Mouse (Mus musculus) hindbrain, embryonic 16.5 days (tissue): Measurements from ENCODE around the gene 1110012L19Rik. TPM values are rescaled to one million over a fixed set of nuclear protein-coding genes. Genes with fewer than 3 reads are reported as not detected.
"Not testable (repeated sequence)": the region's sequence is repeated elsewhere in the genome, so short reads cannot be mapped to it uniquely, and the experiment has no call there.

Source experiments
- ATAC-seq: fragments of 200-750 bp; cut with Nextera tagmentation; 2 replicates; pipeline ENCODE4 v1.8.0; 2017; ENCODE audit warnings: moderate TSS enrichment, moderate library complexity
- H3K27ac ChIP-seq: fragments of 300-500 bp; sonication (generic); 2 replicates; pipeline ENCODE4 v1.5.1; 2014; ENCODE audit warnings: low read depth, mild to moderate bottlenecking, control low read depth, low read length, moderate library complexity
- H3K27me3 ChIP-seq: fragments of 300-500 bp; sonication (generic); replicated peaks from 2 replicates; pipeline ENCODE4 v1.6.1; 2014; ENCODE audit warnings: low read length; ENCODE audit not compliant: control insufficient read depth, insufficient read depth
- H3K36me3 ChIP-seq: fragments of 300-500 bp; sonication (generic); 2 replicates; pipeline ENCODE4 v1.6.1; 2014; ENCODE audit warnings: mild to moderate bottlenecking, low read length, moderate library complexity, mixed read lengths; ENCODE audit not compliant: control insufficient read depth, insufficient read depth
- H3K4me1 ChIP-seq: fragments of 300-500 bp; sonication (generic); 2 replicates; pipeline ENCODE4 v1.6.1; 2014; ENCODE audit warnings: low read depth, low read length; ENCODE audit not compliant: control insufficient read depth, insufficient read depth
- H3K4me2 ChIP-seq: fragments of 300-500 bp; sonication (generic); 2 replicates; pipeline ENCODE4 v1.6.1; 2014; ENCODE audit warnings: mild to moderate bottlenecking, low read length, control low read depth, moderate library complexity
- H3K4me3 ChIP-seq: fragments of 300-500 bp; sonication (generic); 2 replicates; pipeline ENCODE4 v1.5.1; 2014; ENCODE audit warnings: mild to moderate bottlenecking, low read length, control low read depth, moderate library complexity
- H3K9ac ChIP-seq: fragments of 300-500 bp; sonication (generic); 2 replicates; pipeline ENCODE4 v1.6.1; 2014; ENCODE audit warnings: low read depth, mild to moderate bottlenecking, control low read depth, low read length, moderate library complexity
- H3K9me3 ChIP-seq: fragments of 300-500 bp; sonication (generic); 2 replicates; pipeline ENCODE4 v1.6.1; 2014; ENCODE audit warnings: mild to moderate bottlenecking, low read length, moderate library complexity; ENCODE audit not compliant: control insufficient read depth
- WGBS: fragments of 180-500 bp; shearing (Covaris S2); extraction: QIAGEN DNeasy Blood & Tissue Kit; methylation state at CpG from one replicate; pipeline ENCODE4 v1.1.7; 2014; 5-methylcytosine and 5-hydroxymethylcytosine counted together
- polyA plus RNA-seq: library from polyadenylated mRNA; unstranded; fragments of >200 nt; fragmentation: Nextera tagmentation; extraction: Ambion mirVana; gene quantifications from 2 replicates; pipeline ENCODE4 v1.2.1, GENCODE M21; 2015

Gene 1110012L19Rik
- 38.6 and 45.1 TPM in 2 replicates for polyA plus RNA-seq

DNA sequence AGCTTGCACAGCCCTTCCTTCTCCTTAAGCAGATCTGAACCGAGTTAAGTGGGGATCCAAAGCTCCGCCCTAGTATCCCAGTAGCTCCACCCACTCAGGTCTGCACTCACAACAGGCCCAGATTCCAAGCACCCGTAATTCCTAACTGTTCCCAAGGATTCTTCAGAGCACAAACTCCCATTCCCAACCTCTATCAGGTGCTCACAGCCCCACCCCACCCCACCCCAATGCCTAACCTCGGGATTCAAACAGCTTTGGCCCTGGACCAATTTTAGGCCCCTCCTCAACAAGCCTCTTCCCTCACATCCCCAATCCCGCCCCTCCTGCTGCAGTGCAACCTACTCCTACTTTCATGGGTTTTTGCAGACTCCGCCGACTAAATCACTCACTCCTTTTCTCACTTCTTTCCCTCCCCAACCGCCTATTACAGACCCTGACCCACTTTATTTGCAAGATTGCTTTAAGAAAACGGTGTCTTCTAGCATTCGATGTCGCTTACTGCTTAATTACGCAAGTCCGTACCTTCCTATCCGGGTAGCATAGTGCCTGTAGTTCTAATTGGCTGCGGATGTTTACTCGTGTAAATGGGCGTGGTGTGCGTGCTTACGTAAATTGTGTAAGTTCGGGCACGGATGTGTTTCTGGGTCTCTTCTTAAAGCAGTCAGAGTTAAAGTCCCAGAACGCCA, at the start of gene 1110012L19Rik:
1110012L19Rik (plus strand) TSS at position 602 of the 686 bp plus-strand sequence.
- H3K4me3 ChIP-seq: peak within 1 kb of the TSS; percentile 51
- no peaks in the 10 kb centered on the region for H3K27me3 ChIP-seq
- H3K36me3 ChIP-seq: no peaks in the 10 kb centered on the region
- H3K4me2 ChIP-seq: peak within 1 kb of the TSS; percentile 59
- peaks cover 5% of the 10 kb centered on the region for H3K4me1 ChIP-seq
- H3K27ac ChIP-seq: peak within 1 kb of the TSS; percentile 79
- H3K9me3 ChIP-seq: no peaks in the 10 kb centered on the region
- ATAC-seq: peak; percentile 96
- peak within 1 kb of the TSS; percentile 65 for H3K9ac ChIP-seq
- WGBS: 18% methylated on average over 22 of the region's 22 CpGs

DNA sequence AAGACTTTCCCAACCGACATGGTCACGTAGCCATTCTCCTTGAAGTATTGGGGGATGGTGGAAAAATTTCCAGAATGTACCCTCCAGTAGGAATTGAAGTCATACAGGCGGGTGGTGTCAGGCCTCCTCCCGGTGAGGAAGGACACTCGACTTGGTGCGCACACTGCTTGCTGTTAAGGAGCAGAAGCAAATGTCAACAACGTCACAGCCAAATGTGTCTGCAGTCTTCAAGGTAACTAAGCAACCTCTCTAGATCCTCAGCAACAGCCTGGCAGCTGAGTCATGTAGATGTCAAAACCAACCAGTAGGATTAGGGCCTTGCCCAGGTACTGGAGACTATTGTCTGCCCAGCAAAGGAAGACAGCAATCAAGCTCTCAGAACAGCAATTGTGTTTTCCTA, 22.7 kb upstream of the 1110012L19Rik start:
- WGBS: 84% methylated on average over 7 of the region's 7 CpGs
- H3K4me2 ChIP-seq: peak overlapping the region; percentile 60
- H3K27me3 ChIP-seq: no peaks in the 10 kb centered on the region
- no peaks in the 10 kb centered on the region for H3K9me3 ChIP-seq
- no peak overlapping the region; the same call in 1 of the 2 replicates for H3K9ac ChIP-seq
- peak overlapping the region; percentile 58 for H3K4me3 ChIP-seq
- no peak for ATAC-seq
- peaks cover 5% of the 10 kb centered on the region; the same call in 1 of the 2 replicates for H3K36me3 ChIP-seq
- H3K27ac ChIP-seq: no peak overlapping the region
- no peaks in the 10 kb centered on the region; the same call in 1 of the 2 replicates for H3K4me1 ChIP-seq

GRCm38 (mm10) chrX:70363446-70363845, 22.2 kb upstream of the 1110012L19Rik start:
- WGBS: 77% methylated on average over 5 of the region's 5 CpGs
- H3K27ac ChIP-seq: no peak overlapping the region
- ATAC-seq: no peak

GRCm38 (mm10) chrX:70364202-70364601, 21.5 kb upstream of the 1110012L19Rik start:
- Histone ChIP-seq H3K4me2 (peak overlapping the region; percentile 60), H3K27me3 (no peaks in the 10 kb centered on the region), H3K36me3 (peaks cover 5% of the 10 kb centered on the region; the same call in 1 of the 2 replicates), H3K9ac (peak overlapping the region; percentile 71), H3K4me1 (no peaks in the 10 kb centered on the region; the same call in 1 of the 2 replicates), H3K27ac (no peak overlapping the region), H3K4me3 (peak overlapping the region; percentile 58), H3K9me3 (no peaks in the 10 kb centered on the region)
- ATAC-seq: no peak
- WGBS: 40% methylated on average over 1 of the region's 1 CpGs

More at GRCm38 (mm10) chrX:70363446-70363845, 22.2 kb upstream of the 1110012L19Rik start:
- no peaks in the 10 kb centered on the region for H3K9me3 ChIP-seq
- peaks cover 5% of the 10 kb centered on the region; the same call in 1 of the 2 replicates for H3K36me3 ChIP-seq
- no peaks in the 10 kb centered on the region; the same call in 1 of the 2 replicates for H3K4me1 ChIP-seq
- H3K27me3 ChIP-seq: no peaks in the 10 kb centered on the region
- peak overlapping the region; percentile 71; the same call in 1 of the 2 replicates for H3K9ac ChIP-seq
- H3K4me2 ChIP-seq: peak overlapping the region; percentile 60
- H3K4me3 ChIP-seq: peak overlapping the region; percentile 58

- H3K9ac ChIP-seq: peak within 1 kb of the TSS; percentile 71
- peak within 1 kb of the TSS; percentile 60 for H3K4me2 ChIP-seq
- H3K4me1 ChIP-seq: no peaks in the 10 kb centered on the region; the same call in 1 of the 2 replicates
- peak within 1 kb of the TSS; percentile 76 for H3K27ac ChIP-seq
- H3K4me3 ChIP-seq: peak within 1 kb of the TSS; percentile 58
- ATAC-seq: peak; percentile 98
- H3K27me3 ChIP-seq: no peaks in the 10 kb centered on the region
- no peaks in the 10 kb centered on the region; the same call in 1 of the 2 replicates for H3K36me3 ChIP-seq
- no peaks in the 10 kb centered on the region for H3K9me3 ChIP-seq
- 19% methylated on average over 38 of the region's 45 CpGs for WGBS
These were observed 20.7 kb upstream of the 1110012L19Rik start, which contains the start of gene Ids for GRCm38 (mm10) chrX:70364661-70365613. Gene Ids (minus strand): TSS chrX:70365084.

DNA sequence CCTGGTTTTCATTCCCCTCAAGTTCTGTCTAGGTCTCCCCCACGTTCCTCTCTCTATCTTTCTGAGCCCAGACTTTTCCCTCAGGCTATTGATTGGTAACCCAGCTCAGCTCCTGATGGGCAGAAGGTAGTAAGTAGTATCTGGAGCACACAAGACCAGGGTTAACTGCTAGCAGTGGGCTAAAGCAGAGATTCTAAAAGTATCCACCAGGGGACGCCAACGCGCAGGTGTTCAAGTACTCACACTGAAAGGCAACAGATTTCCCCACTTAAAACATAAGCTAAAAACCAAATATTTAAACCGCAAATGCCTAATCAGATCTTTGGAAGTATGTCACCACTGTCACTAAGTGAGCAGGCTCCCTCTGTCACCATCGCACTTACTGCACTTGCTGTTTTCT, 15.9 kb upstream of the 1110012L19Rik start:
- H3K4me1 ChIP-seq, H3K9me3 ChIP-seq, ATAC-seq, H3K4me2 ChIP-seq, H3K9ac ChIP-seq, H3K4me3 ChIP-seq, H3K27ac ChIP-seq, H3K27me3 ChIP-seq, H3K36me3 ChIP-seq: not testable (repeated sequence)
- WGBS: 40% methylated on average over 1 of the region's 6 CpGs

GRCm38 (mm10) chrX:70374469-70375110, 11.1 kb upstream of the 1110012L19Rik start:
- not testable (repeated sequence) for H3K36me3 ChIP-seq, H3K27me3 ChIP-seq, H3K4me3 ChIP-seq, H3K4me1 ChIP-seq, H3K9ac ChIP-seq, H3K4me2 ChIP-seq, H3K27ac ChIP-seq, H3K9me3 ChIP-seq
- 59% methylated on average over 3 of the region's 6 CpGs for WGBS
- peak; percentile 82 for ATAC-seq

GRCm38 (mm10) chrX:70384917-70385275, 781 bp upstream of the 1110012L19Rik start:
- no peaks in the 10 kb centered on the region for H3K36me3 ChIP-seq
- H3K27me3 ChIP-seq: no peaks in the 10 kb centered on the region
- 38% methylated on average over 3 of the region's 3 CpGs for WGBS
- peak overlapping the region; percentile 59 for H3K4me2 ChIP-seq
- H3K4me3 ChIP-seq: peak overlapping the region; percentile 51
- ATAC-seq: no peak
- H3K27ac ChIP-seq: peak overlapping the region; percentile 79
- peaks cover 5% of the 10 kb centered on the region for H3K4me1 ChIP-seq
- peak overlapping the region; percentile 65 for H3K9ac ChIP-seq
- no peaks in the 10 kb centered on the region for H3K9me3 ChIP-seq
